Mouse (Mus musculus) inflammation-experienced regulatory T-cells (primary cell): ENCODE data around the gene Hmgcs1. TPM values are rescaled to one million over a fixed set of nuclear protein-coding genes. Genes with fewer than 3 reads are reported as not detected.

Source experiments
- polyA plus RNA-seq, 2 experiments: library from polyadenylated mRNA; unstranded; fragments of 100-300 nt; shearing (Covaris generic); gene quantifications; one replicate each; pipeline ENCODE4 v1.2.1; 2017

Gene Hmgcs1
- 10 to 100 TPM; 24.0 to 48.7 TPM for polyA plus RNA-seq

GRCm38 (mm10) chr13:119690039-119690728 is at the start of gene Hmgcs1:
TSS of gene Hmgcs1 (plus strand) at chr13:119690379.

DNA sequence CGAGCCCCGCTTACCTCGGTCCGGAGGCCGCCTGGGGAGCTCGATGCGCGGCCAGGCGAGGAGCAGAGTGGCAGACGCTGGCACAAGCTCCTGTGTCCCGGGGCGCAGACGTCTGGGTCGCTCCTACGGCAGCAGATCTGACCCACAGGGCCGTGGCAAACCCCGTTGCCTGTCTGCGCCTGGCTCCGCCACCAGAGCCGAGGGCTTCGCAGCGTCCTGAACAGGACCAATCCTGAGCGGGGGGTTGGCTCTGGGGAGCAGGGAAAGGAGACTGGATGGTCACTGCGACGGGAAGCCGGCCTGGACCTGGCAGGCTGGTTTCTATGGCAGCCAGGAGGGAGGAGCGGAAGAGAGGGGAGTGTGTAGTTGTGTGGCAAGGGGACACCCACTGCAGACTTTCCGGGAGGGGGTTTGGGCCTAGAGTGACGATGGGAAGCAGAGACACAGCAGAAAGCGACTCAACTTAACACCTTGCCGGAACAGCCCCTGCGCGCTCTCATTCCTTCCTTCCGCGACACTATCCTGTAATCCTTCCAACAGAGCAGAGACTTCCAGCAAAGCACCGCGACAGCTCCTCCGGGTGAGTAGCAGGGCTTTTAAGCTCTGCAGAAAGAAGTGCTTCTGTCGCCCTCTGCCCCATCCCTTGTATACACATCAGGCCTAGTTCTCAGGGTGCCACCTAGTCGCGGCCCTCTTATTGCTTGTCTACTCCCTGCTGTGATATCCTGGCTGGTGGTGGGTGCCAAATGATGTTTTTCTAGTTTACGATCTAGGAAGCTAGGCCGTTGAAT is 65.7 kb downstream of the Hmgcs1 start, which contains the start of gene Nim1k:
Gene Nim1k (minus strand): TSS at position 202 of the 791 bp plus-strand sequence.

Other genes starting within 250 kb of the Hmgcs1 start
- gene 4833420G17Rik, start 227.6 kb upstream of the Hmgcs1 start, polyA plus RNA-seq: 100 to 1,000 TPM in 1 of 2 experiments, 10 to 100 TPM in 1; 94.8 to 105 TPM
- gene Tmem267, start 202.3 kb upstream of the Hmgcs1 start, polyA plus RNA-seq: 1 to 10 TPM in 1 of 2 experiments, under 1 TPM in 1; 0.65 to 3.4 TPM
- gene 3110070M22Rik, start 202.0 kb upstream of the Hmgcs1 start, polyA plus RNA-seq: 1 to 10 TPM in 1 of 2 experiments, under 1 TPM in 1; 0.29 to 2.0 TPM
- gene Ccl28, start 66.6 kb upstream of the Hmgcs1 start, polyA plus RNA-seq: 1 to 10 TPM in 1 of 2 experiments, under 1 TPM in 1; 0.41 to 2.6 TPM
- gene Nim1k, start 65.5 kb downstream of the Hmgcs1 start, polyA plus RNA-seq: 1 to 10 TPM in 1 of 2 experiments, under 1 TPM in 1; 0.52 to 1.5 TPM
- 10 to 100 TPM; 23.6 to 34.4 TPM for gene Zfp131, start 100.5 kb downstream of the Hmgcs1 start, polyA plus RNA-seq
- gene AF067063, start 139.8 kb downstream of the Hmgcs1 start, polyA plus RNA-seq: not detected
- not detected for gene D13Ertd608e, start 145.6 kb downstream of the Hmgcs1 start, polyA plus RNA-seq
- gene Tcstv1, start 204.4 kb downstream of the Hmgcs1 start, polyA plus RNA-seq: not detected
- gene Gm21761, start 238.9 kb downstream of the Hmgcs1 start, polyA plus RNA-seq: 1 to 10 TPM in 1 of 2 experiments, not detected in 1; 1.1 TPM